Mouse (Mus musculus) heart, embryonic 14.5 days (tissue): Measurements from ENCODE around the gene Inpp4b. TPM values are rescaled to one million over a fixed set of nuclear protein-coding genes. Genes with fewer than 3 reads are reported as not detected.
"Not testable (repeated sequence)": the region's sequence is repeated elsewhere in the genome, so short reads cannot be mapped to it uniquely, and the experiment has no call there.

ENCODE experiments used
- ATAC-seq: fragments of 200-750 bp; cut with Nextera tagmentation; 2 replicates; pipeline ENCODE4 v1.8.0; 2017; ENCODE audit warnings: low read depth, moderate TSS enrichment; ENCODE audit not compliant: insufficient number of reproducible peaks, insufficient read depth, low FRiP score
- H3K27ac ChIP-seq, 2 experiments: fragments of 200-500 bp in 1 of 2; fragments of 300-500 bp in 1 of 2; sonication (generic) in 1 of 2; replicated peaks in 1 of 2; 2 replicates each; pipeline ENCODE4 v1.5.1; 2012 to 2014; ENCODE audit warnings: low read depth in 2 of 2, low read length in 2 of 2, control low read depth in 1 of 2, mild to moderate bottlenecking in 1 of 2, mixed read lengths in 1 of 2; ENCODE audit not compliant: control insufficient read depth in 1 of 2, insufficient read depth in 1 of 2
- H3K27me3 ChIP-seq: fragments of 300-500 bp; sonication (generic); 2 replicates; pipeline ENCODE4 v1.6.1; 2014; ENCODE audit warnings: mild to moderate bottlenecking, low read length, control low read depth; ENCODE audit not compliant: control insufficient read depth, insufficient read depth
- H3K36me3 ChIP-seq: fragments of 300-500 bp; sonication (generic); 2 replicates; pipeline ENCODE4 v1.6.1; 2014; ENCODE audit warnings: mild to moderate bottlenecking, control low read depth, low read length, mixed read lengths; ENCODE audit not compliant: control insufficient read depth, insufficient read depth
- H3K4me1 ChIP-seq, 2 experiments: fragments of 200-500 bp in 1 of 2; fragments of 300-500 bp in 1 of 2; sonication (generic) in 1 of 2; 2 replicates each; pipeline ENCODE4 v1.6.1; 2012 to 2014; ENCODE audit warnings: low read length in 2 of 2, control low read depth in 1 of 2, mixed read lengths in 1 of 2; ENCODE audit not compliant: control insufficient read depth in 2 of 2, insufficient read depth in 2 of 2
- H3K4me2 ChIP-seq: fragments of 300-500 bp; sonication (generic); 2 replicates; pipeline ENCODE4 v1.6.1; 2014; ENCODE audit warnings: mild to moderate bottlenecking, low read length
- H3K4me3 ChIP-seq, 2 experiments: fragments of 200-500 bp in 1 of 2; fragments of 300-500 bp in 1 of 2; sonication (generic) in 1 of 2; 2 replicates each; pipeline ENCODE4 v1.5.1; 2012 to 2014; ENCODE audit warnings: low read length in 2 of 2, mild to moderate bottlenecking in 2 of 2, control low read depth in 1 of 2, low read depth in 1 of 2, moderate library complexity in 1 of 2; ENCODE audit not compliant: control insufficient read depth in 1 of 2, insufficient read depth in 1 of 2
- H3K9ac ChIP-seq: fragments of 300-500 bp; sonication (generic); 2 replicates; pipeline ENCODE4 v1.6.1; 2014; ENCODE audit warnings: mild to moderate bottlenecking, low read length
- H3K9me3 ChIP-seq: fragments of 300-500 bp; sonication (generic); 2 replicates; pipeline ENCODE4 v1.6.1; 2016; ENCODE audit warnings: low read length, control low read depth; ENCODE audit not compliant: control insufficient read depth
- WGBS: fragments of 180-500 bp; shearing (Covaris S2); extraction: QIAGEN DNeasy Blood & Tissue Kit; methylation state at CpG from one replicate; pipeline ENCODE4 v1.1.7; 2014; 5-methylcytosine and 5-hydroxymethylcytosine counted together
- polyA plus RNA-seq: library from polyadenylated mRNA; unstranded; fragments of >200 nt; fragmentation: Nextera tagmentation; extraction: Ambion mirVana; gene quantifications from 2 replicates; pipeline ENCODE4 v1.2.1, GENCODE M21; 2014

The Inpp4b gene
- polyA plus RNA-seq, 1 experiment from 2014 or later = 15.7 TPM

DNA sequence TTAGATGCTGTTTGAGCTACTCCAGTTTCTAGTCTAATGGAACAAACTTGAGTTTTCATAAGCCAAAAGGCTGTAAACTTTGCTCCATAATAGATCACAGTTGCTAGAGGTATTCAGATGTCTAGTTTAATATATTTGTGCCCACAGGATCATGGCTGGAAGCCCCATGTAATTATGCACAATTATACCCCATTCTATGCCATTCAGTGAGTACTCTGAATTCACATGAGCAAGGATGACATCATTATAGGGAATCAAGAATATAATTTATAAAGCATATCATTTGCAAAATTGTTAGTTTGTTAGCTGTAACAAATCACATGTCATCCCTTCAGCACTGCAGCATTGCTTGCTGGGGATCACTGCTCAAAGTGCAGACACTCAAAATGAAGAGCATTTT lies 736.9 kb downstream of the Inpp4b start:
- H3K4me1 ChIP-seq = no peaks in the 10 kb centered on the region
- no peaks in the 10 kb centered on the region; the same call in 1 of the 2 replicates for H3K9me3 ChIP-seq
- H3K4me3 ChIP-seq = no peak overlapping the region
- no peak overlapping the region for H3K9ac ChIP-seq
- no peak for ATAC-seq
- no peak overlapping the region for H3K27ac ChIP-seq
- H3K36me3 ChIP-seq = no peaks in the 10 kb centered on the region
- no peaks in the 10 kb centered on the region for H3K27me3 ChIP-seq
- no peak overlapping the region for H3K4me2 ChIP-seq

DNA sequence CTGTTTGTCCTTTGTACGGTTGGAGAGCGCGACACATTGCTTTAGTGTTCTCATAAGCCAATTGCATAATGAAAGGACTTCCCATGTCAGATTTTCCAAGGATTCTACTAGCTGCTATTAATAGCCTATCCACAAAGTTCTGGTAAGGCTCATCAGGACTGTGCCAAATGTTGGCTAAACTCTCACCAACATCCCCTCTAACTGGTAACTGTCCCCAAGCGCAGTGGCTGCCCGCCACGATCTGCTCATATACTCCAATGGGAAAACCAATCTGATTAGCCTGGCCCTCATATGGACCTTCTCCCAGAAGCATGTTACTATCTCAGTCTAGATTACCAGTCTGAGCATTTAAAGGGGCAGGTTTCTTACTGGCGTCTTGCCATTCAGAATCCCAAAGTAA lies 744.3 kb downstream of the Inpp4b start:
- not testable (repeated sequence) for H3K4me1 ChIP-seq, H3K4me3 ChIP-seq, H3K36me3 ChIP-seq, H3K9me3 ChIP-seq, H3K27ac ChIP-seq, ATAC-seq, H3K4me2 ChIP-seq, H3K27me3 ChIP-seq, H3K9ac ChIP-seq
- 78% methylated on average over 7 of the region's 7 CpGs for WGBS

DNA sequence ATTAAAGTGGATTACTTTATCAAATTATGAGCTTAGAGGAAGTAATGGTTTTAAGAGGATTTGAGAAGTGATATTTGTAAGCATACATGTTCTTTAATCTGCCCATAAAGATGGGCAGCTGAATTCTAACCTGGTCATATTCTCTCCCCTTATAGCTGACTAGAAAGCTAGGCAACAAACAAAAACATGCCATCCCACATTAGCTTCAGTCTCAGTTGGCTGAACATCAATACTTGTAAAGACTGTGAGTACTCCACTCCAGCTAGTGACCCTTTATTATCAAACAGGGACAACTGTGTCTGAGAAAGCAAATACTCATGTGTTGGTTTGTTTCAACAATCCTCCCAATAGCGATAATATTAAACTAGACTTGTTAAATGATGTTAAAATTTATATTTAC lies 748.5 kb downstream of the Inpp4b start:
- Histone ChIP-seq H3K9ac (no peak overlapping the region), H3K9me3 (no peaks in the 10 kb centered on the region), H3K4me1 (no peaks in the 10 kb centered on the region)

DNA sequence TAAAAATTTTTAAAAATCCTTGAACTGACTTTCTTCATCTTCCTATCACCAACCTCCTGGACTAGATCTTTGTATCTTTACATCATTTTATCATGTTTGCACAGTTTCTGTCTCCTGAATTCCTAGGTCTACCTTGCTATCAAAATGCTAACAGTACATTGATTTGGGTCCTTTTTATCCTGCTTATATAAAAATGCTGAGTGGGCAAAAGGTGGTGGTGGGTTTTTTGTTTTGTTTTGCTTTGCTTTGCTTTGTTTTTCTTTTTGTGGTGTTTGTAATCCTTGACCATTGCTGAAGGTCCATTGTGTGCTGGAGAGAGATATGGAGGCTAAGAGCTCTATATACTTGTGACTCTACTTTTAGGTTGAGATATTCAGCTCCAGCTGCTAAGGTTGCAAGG lies 750.9 kb downstream of the Inpp4b start:
- Histone ChIP-seq H3K9ac (no peak overlapping the region), H3K27ac (no peak overlapping the region), H3K4me2 (no peak overlapping the region), H3K4me1 (no peaks in the 10 kb centered on the region), H3K27me3 (no peaks in the 10 kb centered on the region), H3K9me3 (no peaks in the 10 kb centered on the region), H3K36me3 (no peaks in the 10 kb centered on the region), H3K4me3 (no peak overlapping the region)
- no peak for ATAC-seq

More for the DNA sequence above, 748.5 kb downstream of the Inpp4b start:
- Histone ChIP-seq H3K27ac (no peak overlapping the region), H3K36me3 (no peaks in the 10 kb centered on the region), H3K4me3 (no peak overlapping the region), H3K27me3 (no peaks in the 10 kb centered on the region), H3K4me2 (no peak overlapping the region)
- ATAC-seq = no peak
- 82% methylated on average over 1 of the region's 1 CpGs for WGBS

DNA sequence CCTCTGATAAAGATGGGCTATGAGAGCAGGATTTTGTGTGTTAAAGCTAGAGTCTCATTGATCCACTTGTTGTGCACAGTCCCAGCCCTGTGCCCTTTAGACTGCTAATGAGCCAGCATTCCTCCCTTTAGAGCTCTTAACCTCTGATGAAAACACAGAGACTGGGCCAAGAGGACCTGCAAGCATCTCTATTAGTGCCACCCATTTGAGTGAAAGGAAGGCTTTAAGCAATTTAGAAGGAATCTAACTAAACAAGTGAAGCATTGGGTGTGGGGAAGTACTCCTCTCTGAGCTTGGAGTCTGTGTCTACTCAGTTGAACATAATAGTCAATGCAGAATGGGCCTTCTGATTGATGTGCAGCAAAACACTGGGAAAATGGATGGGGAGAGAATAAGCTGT lies 762.2 kb downstream of the Inpp4b start:
- no peaks in the 10 kb centered on the region for H3K27me3 ChIP-seq
- no peak overlapping the region for H3K9ac ChIP-seq
- no peaks in the 10 kb centered on the region for H3K4me1 ChIP-seq
- no peaks in the 10 kb centered on the region for H3K9me3 ChIP-seq
- no peak for ATAC-seq
- H3K27ac ChIP-seq = no peak overlapping the region
- H3K4me2 ChIP-seq = no peak overlapping the region
- H3K4me3 ChIP-seq = no peak overlapping the region
- H3K36me3 ChIP-seq = no peaks in the 10 kb centered on the region

DNA sequence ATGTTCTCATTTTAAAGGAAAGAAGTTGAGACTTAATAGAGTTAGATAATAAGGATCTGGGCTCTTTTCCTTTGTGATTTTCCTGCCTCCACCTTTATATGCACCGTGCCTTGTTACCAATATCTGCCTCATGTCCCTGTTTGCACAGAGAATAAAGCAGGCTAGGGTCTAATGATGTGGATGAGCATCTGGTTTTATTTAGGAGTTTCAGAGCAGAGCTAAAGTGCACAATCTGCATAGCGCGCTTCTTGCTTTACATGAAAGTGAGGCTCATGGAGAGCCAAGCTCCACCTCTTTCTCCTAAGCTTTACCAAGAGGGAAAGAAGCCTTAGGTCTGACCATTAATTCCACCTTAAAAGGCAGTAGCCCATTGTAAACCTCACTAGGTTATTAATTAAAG lies 763.8 kb downstream of the Inpp4b start:
- no peak for ATAC-seq

DNA sequence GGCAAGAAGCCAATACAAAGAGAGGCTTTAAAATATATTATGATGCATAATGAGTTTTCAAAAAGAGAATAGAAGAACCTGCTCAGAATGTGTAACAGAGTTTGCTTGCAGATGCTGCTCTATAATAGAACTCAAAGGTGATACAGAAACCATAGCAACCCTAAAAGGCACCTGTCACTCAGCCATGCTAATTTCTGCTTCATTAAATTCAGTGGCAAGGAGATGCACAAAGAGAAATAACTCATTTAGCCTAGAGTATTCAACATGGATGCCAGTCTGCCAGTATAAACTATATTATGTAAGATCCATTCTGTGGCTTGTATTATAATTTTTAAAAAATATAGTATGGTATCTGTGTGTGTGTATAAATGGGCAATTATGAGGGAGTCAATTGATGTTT lies 807.9 kb downstream of the Inpp4b start:
- no peak for ATAC-seq
- H3K4me2 ChIP-seq = no peak overlapping the region
- H3K27me3 ChIP-seq = no peaks in the 10 kb centered on the region
- H3K4me1 ChIP-seq = no peaks in the 10 kb centered on the region
- H3K4me3 ChIP-seq = no peak overlapping the region
- peaks cover 13% of the 10 kb centered on the region for H3K9me3 ChIP-seq
- H3K27ac ChIP-seq = no peak overlapping the region
- no peaks in the 10 kb centered on the region for H3K36me3 ChIP-seq
- no peak overlapping the region for H3K9ac ChIP-seq

More for the DNA sequence above, 763.8 kb downstream of the Inpp4b start:
- H3K4me2 ChIP-seq = no peak overlapping the region
- no peaks in the 10 kb centered on the region for H3K9me3 ChIP-seq
- no peaks in the 10 kb centered on the region for H3K36me3 ChIP-seq
- no peak overlapping the region for H3K27ac ChIP-seq
- H3K4me1 ChIP-seq = no peaks in the 10 kb centered on the region
- no peaks in the 10 kb centered on the region for H3K27me3 ChIP-seq
- WGBS = 84% methylated on average over 3 of the region's 3 CpGs
- no peak overlapping the region for H3K9ac ChIP-seq
- no peak overlapping the region for H3K4me3 ChIP-seq

DNA sequence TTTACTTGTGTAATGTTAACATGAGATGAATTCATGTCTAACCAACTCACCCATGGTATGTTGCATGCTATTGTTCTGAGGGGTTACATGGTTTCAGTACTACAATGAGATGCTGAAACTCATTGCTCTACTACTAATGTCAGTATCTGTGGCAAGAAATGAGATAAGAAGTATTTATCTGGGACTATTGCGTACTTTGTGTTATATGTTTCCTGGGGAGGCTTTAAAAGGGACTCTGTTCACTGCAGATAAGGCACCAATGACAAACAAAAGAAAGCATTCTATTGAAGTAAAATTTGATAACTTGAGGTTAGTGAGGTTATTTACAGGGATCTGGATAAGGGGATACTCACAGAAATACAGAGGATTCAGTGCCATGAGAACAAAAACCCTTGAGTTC lies 815.6 kb downstream of the Inpp4b start:
- no peak overlapping the region for H3K27ac ChIP-seq
- no peak overlapping the region for H3K9ac ChIP-seq
- no peak overlapping the region for H3K4me2 ChIP-seq
- H3K36me3 ChIP-seq = no peaks in the 10 kb centered on the region
- H3K9me3 ChIP-seq = peaks cover 9% of the 10 kb centered on the region
- no peaks in the 10 kb centered on the region for H3K4me1 ChIP-seq
- WGBS = 36% methylated on average over 1 of the region's 1 CpGs
- H3K27me3 ChIP-seq = no peaks in the 10 kb centered on the region
- H3K4me3 ChIP-seq = no peak overlapping the region
- ATAC-seq = no peak
